Mouse (Mus musculus): ENCODE results near the gene Ppp1r12a.
"Not testable (repeated sequence)": the region's sequence is repeated elsewhere in the genome, so short reads cannot be mapped to it uniquely, and the experiment has no call there.

The Ppp1r12a gene

GRCm38 (mm10) chr10:108203440-108203839, 41.4 kb downstream of the Ppp1r12a start:
- DNase-seq: no peak

- DNase-seq: no peak
Measured at GRCm38 (mm10) chr10:108209396-108209795, 47.4 kb downstream of the Ppp1r12a start.

- no peak for DNase-seq
Measured at GRCm38 (mm10) chr10:108224413-108224812, 62.4 kb downstream of the Ppp1r12a start.

- DNase-seq: no peak
Measured at GRCm38 (mm10) chr10:108237049-108237448, 75.1 kb downstream of the Ppp1r12a start.

- no peak for DNase-seq
Measured at GRCm38 (mm10) chr10:108239061-108239460, 77.1 kb downstream of the Ppp1r12a start.

GRCm38 (mm10) chr10:108250710-108251109, 88.7 kb downstream of the Ppp1r12a start:
- no peak for DNase-seq

- DNase-seq: no peak
Measured at GRCm38 (mm10) chr10:108251181-108251580, 89.2 kb downstream of the Ppp1r12a start.

- no peak for DNase-seq
Measured at GRCm38 (mm10) chr10:108255812-108256376, 93.9 kb downstream of the Ppp1r12a start.

- no peak for DNase-seq
Measured at GRCm38 (mm10) chr10:108260931-108261330, 98.9 kb downstream of the Ppp1r12a start.

- DNase-seq: no peak
Measured at GRCm38 (mm10) chr10:108264641-108265040, 102.6 kb downstream of the Ppp1r12a start.

GRCm38 (mm10) chr10:108271201-108271600, 109.2 kb downstream of the Ppp1r12a start:
- DNase-seq: no peak

GRCm38 (mm10) chr10:108276678-108277077, 114.7 kb downstream of the Ppp1r12a start:
- DNase-seq: no peak

- DNase-seq: no peak
Measured at GRCm38 (mm10) chr10:108277198-108277597, 115.2 kb downstream of the Ppp1r12a start.

GRCm38 (mm10) chr10:108281099-108281498, 119.1 kb downstream of the Ppp1r12a start:
- not testable (repeated sequence) for DNase-seq

- DNase-seq: no peak
Measured at GRCm38 (mm10) chr10:108282351-108282750, 120.4 kb downstream of the Ppp1r12a start.

GRCm38 (mm10) chr10:108283418-108283817, 121.4 kb downstream of the Ppp1r12a start:
- no peak for DNase-seq

- no peak for DNase-seq
Measured at GRCm38 (mm10) chr10:108283837-108284236, 121.8 kb downstream of the Ppp1r12a start.

- DNase-seq: no peak
Measured at GRCm38 (mm10) chr10:108284445-108284844, 122.5 kb downstream of the Ppp1r12a start.

GRCm38 (mm10) chr10:108284977-108285376, 123.0 kb downstream of the Ppp1r12a start:
- DNase-seq: no peak

GRCm38 (mm10) chr10:108286658-108287437, 124.9 kb downstream of the Ppp1r12a start:
- DNase-seq: no peak

- no peak for DNase-seq
Measured at GRCm38 (mm10) chr10:108287438-108287801, 125.4 kb downstream of the Ppp1r12a start.

GRCm38 (mm10) chr10:108290046-108290445, 128.1 kb downstream of the Ppp1r12a start:
- DNase-seq: no peak

- no peak for DNase-seq
Measured at GRCm38 (mm10) chr10:108291688-108292471, 129.9 kb downstream of the Ppp1r12a start.

GRCm38 (mm10) chr10:108292651-108293050, 130.7 kb downstream of the Ppp1r12a start:
- no peak for DNase-seq

Data from cerebellum, adult 9-10 months (tissue).